Comparison of ENCODE assay signal across 9 mouse cellular contexts in the genomic region with DNA sequence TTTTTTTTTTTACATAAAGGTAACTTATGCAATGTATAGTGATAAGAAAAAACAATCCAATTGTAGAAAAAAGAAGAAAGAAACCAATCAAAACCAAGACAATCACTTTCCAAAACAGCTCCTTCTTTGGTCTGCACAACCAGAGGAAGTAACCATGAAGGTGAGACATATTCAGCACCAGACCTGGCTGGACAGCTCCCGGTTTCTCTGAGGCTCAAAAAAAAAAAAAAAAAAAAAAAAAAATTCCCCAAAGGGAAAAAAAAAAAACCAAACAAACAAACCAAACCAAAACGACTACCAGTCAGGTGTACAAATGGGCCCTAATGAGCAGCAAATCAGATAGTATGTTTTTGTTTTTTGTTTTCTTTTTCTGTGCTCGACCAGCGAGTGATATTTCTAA. TPM values are rescaled to one million over a fixed set of nuclear protein-coding genes. Genes with fewer than 3 reads are reported as not detected.
DNase-seq lines count a peak whose midpoint lies in the region; ATAC-seq and TF ChIP-seq lines count a peak whose summit lies in the region.
"Had no signal": no experiment of that assay in that cellular context is flagged by ENCODE, and none has a peak within 500 bp of the region (broad histone marks: within the 10 kb centered on the region; RNA-seq: fewer than 3 reads in every experiment).

No protein-coding gene starts in this region.

- H3K9ac ChIP-seq in intestine, embryonic 14.5 days (ENCODE audit: low read length), result no peak overlapping the region
- no peak overlapping the region for H3K9ac ChIP-seq in intestine, postnatal 0 days (ENCODE audit: low read depth, low read length)
- no peak overlapping the region for H3K9ac ChIP-seq in forebrain, embryonic 15.5 days (replicated peaks)
- H3K9ac ChIP-seq in midbrain, embryonic 13.5 days (replicated peaks), result no peak overlapping the region

- no peak overlapping the region for H3K4me3 ChIP-seq in intestine, embryonic 14.5 days (ENCODE audit: low read depth, low read length)
- no peak overlapping the region for H3K4me3 ChIP-seq in intestine, postnatal 0 days (ENCODE audit: low read depth, low read length)
- peak overlapping the region; percentile 56 for H3K4me3 ChIP-seq in forebrain, embryonic 15.5 days
- peak overlapping the region; percentile 68 for H3K4me3 ChIP-seq in midbrain, embryonic 13.5 days (replicated peaks)

- no peak overlapping the region for H3K27ac ChIP-seq in intestine, embryonic 14.5 days (ENCODE audit: low read depth)
- no peak overlapping the region for H3K27ac ChIP-seq in intestine, postnatal 0 days (ENCODE audit: low read depth, low read length)
- H3K27ac ChIP-seq in forebrain, embryonic 15.5 days (replicated peaks), result no peak overlapping the region
- no peak overlapping the region for H3K27ac ChIP-seq in midbrain, embryonic 13.5 days

- TF ChIP-seq CTCF in intestine, postnatal 0 days (IDR thresholded peaks at IDR 0.05; ENCODE audit: low read depth), result no peak

- H3K4me2 ChIP-seq in intestine, embryonic 14.5 days (ENCODE audit: low read length), result no peak overlapping the region
- H3K4me2 ChIP-seq in intestine, postnatal 0 days (replicated peaks; ENCODE audit: low read depth), result no peak overlapping the region
- peak overlapping the region; percentile 86; the same call in 1 of the 2 replicates for H3K4me2 ChIP-seq in forebrain, embryonic 15.5 days (replicated peaks)
- H3K4me2 ChIP-seq in midbrain, embryonic 13.5 days (replicated peaks), result peak overlapping the region; percentile 83

- no peaks in the 10 kb centered on the region for H3K9me3 ChIP-seq in intestine, embryonic 14.5 days (ENCODE audit: control insufficient read depth, low read length)
- H3K9me3 ChIP-seq in intestine, postnatal 0 days (ENCODE audit: control insufficient read depth), result no peaks in the 10 kb centered on the region
- no peaks in the 10 kb centered on the region for H3K9me3 ChIP-seq in forebrain, embryonic 15.5 days
- no peaks in the 10 kb centered on the region for H3K9me3 ChIP-seq in midbrain, embryonic 13.5 days

- H3K36me3 ChIP-seq in intestine, embryonic 14.5 days (ENCODE audit: control insufficient read depth, insufficient read depth, low read length), result no peaks in the 10 kb centered on the region
- no peaks in the 10 kb centered on the region for H3K36me3 ChIP-seq in intestine, postnatal 0 days (ENCODE audit: control insufficient read depth, insufficient read depth)
- H3K36me3 ChIP-seq in forebrain, embryonic 15.5 days, result no peaks in the 10 kb centered on the region
- H3K36me3 ChIP-seq in midbrain, embryonic 13.5 days, result no peaks in the 10 kb centered on the region

- no peak for ATAC-seq in intestine, embryonic 14.5 days (replicated peaks; ENCODE audit: low FRiP score, low TSS enrichment, low read depth)
- no peak for ATAC-seq in intestine, postnatal 0 days
- no peak for ATAC-seq in forebrain, embryonic 15.5 days (replicated peaks)
- no peak for ATAC-seq in midbrain, embryonic 13.5 days
- no peak for ATAC-seq in megakaryocyte-erythroid progenitor cell, adult 5-6 weeks (replicated peaks; ENCODE audit: low FRiP score, low TSS enrichment, poor library complexity, severe bottlenecking)

- peak; percentile 75 for DNase-seq in intestine, embryonic 14.5 days (ENCODE audit: low spot score)
- DNase-seq in NIH3T3 (ENCODE audit: low read depth), result peak; percentile 72
- no peak for DNase-seq in cerebellum, adult 8-10 months
- DNase-seq in gastrocnemius, postnatal 14 days, result no peak
- DNase-seq: layer of hippocampus, postnatal 36 days had no signal

- H3K4me1 ChIP-seq in intestine, embryonic 14.5 days (replicated peaks; ENCODE audit: control insufficient read depth, insufficient read depth, low read length), result no peaks in the 10 kb centered on the region
- H3K4me1 ChIP-seq in intestine, postnatal 0 days (replicated peaks; ENCODE audit: control insufficient read depth, insufficient read depth, low read length), result no peaks in the 10 kb centered on the region
- H3K4me1 ChIP-seq in forebrain, embryonic 15.5 days, result peaks cover 30% of the 10 kb centered on the region
- peaks cover 25% of the 10 kb centered on the region for H3K4me1 ChIP-seq in midbrain, embryonic 13.5 days (replicated peaks)

- H3K27me3 ChIP-seq in intestine, embryonic 14.5 days (replicated peaks; ENCODE audit: control insufficient read depth, insufficient read depth, low read length), result peaks cover 54% of the 10 kb centered on the region
- peaks cover 30% of the 10 kb centered on the region for H3K27me3 ChIP-seq in intestine, postnatal 0 days (replicated peaks; ENCODE audit: control insufficient read depth, insufficient read depth, low read length)
- H3K27me3 ChIP-seq in forebrain, embryonic 15.5 days, result peaks cover 27% of the 10 kb centered on the region; the same call in 1 of the 2 replicates
- peaks cover 29% of the 10 kb centered on the region for H3K27me3 ChIP-seq in midbrain, embryonic 13.5 days

- intact Hi-C loops in gastrocnemius, postnatal 14 days (cut with DNase I; ENCODE audit: low total_unique reads), result no loop called here

- WGBS in intestine, embryonic 14.5 days, result 17% methylated on average over 4 of the region's 4 CpGs
- 22% methylated on average over 4 of the region's 4 CpGs for WGBS in intestine, postnatal 0 days
- 21% methylated on average over 4 of the region's 4 CpGs for whole genome bisulfite sequencing in forebrain, embryonic 15.5 days
- 21% methylated on average over 4 of the region's 4 CpGs for WGBS in midbrain, embryonic 13.5 days

RNA-seq across cellular contexts. Expression of a gene that starts 3.0 kb away (rescaled TPM):
- 0.67 and 0.76 TPM in 2 replicates for polyA plus RNA-seq in intestine, embryonic 14.5 days (2014; fragmentation: Nextera tagmentation; extraction: Ambion mirVana)
- polyA plus RNA-seq in intestine, postnatal 0 days (2015; fragmentation: Nextera tagmentation; extraction: Ambion mirVana), result 0.63 and 0.71 TPM in 2 replicates
- polyA plus RNA-seq in forebrain, embryonic 15.5 days (2015; fragmentation: Nextera tagmentation; extraction: Ambion mirVana), result 25.3 and 26.1 TPM in 2 replicates
- polyA plus RNA-seq in midbrain, embryonic 13.5 days (2015; fragmentation: Nextera tagmentation; extraction: Ambion mirVana), result 22.6 and 23.0 TPM in 2 replicates
- not detected in 2 replicates for total RNA-seq in megakaryocyte-erythroid progenitor cell, adult 5-6 weeks (2014; fragmentation: Nextera tagmentation)
- total RNA-seq in megakaryocyte-erythroid progenitor cell, adult 5-6 weeks (2017), result not detected in 2 replicates
- total RNA-seq in gastrocnemius, postnatal 14 days (2021), result under 1 TPM; 0.16 TPM

Comparison
In these comparisons a context has a peak if more than half of its experiments do, and no peak if none do; other contexts are left out.
1. DNase-seq: peak in intestine, embryonic 14.5 days (single experiment) and NIH3T3 (single experiment); none in cerebellum, adult 8-10 months (single experiment) and gastrocnemius, postnatal 14 days (single experiment).
2. H3K4me2 ChIP-seq: peak in forebrain, embryonic 15.5 days (single experiment) and midbrain, embryonic 13.5 days (single experiment); none in intestine, embryonic 14.5 days (single experiment) and intestine, postnatal 0 days (single experiment).
3. H3K4me3 ChIP-seq: peak in forebrain, embryonic 15.5 days (single experiment) and midbrain, embryonic 13.5 days (single experiment); none in intestine, embryonic 14.5 days (single experiment) and intestine, postnatal 0 days (single experiment).
4. RNA of a gene that starts 3.0 kb away (polyA plus RNA-seq): 25.3 to 26.1 TPM in forebrain, embryonic 15.5 days and 22.6 to 23.0 TPM in midbrain, embryonic 13.5 days; 0.67 to 0.76 TPM in intestine, embryonic 14.5 days and 0.63 to 0.71 TPM in intestine, postnatal 0 days; every median in the first group is over 10 times any median in the second.